ENCODE assay signal across 8 mouse cellular contexts in the genomic region with DNA sequence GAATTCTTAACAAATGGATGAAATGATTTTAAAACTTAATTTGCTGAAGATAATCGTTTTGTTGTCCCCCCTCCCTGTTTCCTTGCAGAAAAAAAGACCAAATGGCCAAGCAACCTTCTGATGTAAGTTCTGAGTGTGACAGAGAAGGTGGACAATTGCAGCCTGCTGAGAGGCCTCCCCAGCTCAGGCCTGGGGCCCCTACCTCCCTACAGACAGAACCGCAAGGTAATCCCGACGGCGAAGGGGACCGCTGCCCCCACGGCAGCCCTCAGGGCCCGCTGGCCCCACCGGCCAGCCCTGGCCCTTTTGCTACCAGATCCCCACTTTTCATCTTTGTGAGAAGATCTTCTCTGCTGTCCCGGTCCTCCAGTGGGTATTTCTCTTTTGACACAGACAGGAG. TPM values are rescaled to one million over a fixed set of nuclear protein-coding genes. Genes with fewer than 3 reads are reported as not detected.
DNase-seq lines count a peak whose midpoint lies in the region; ATAC-seq lines count a peak whose summit lies in the region.

No protein-coding gene starts in this region.

- DNase-seq in lung, adult 18-20 months, result no peak
- peak; percentile 28 for DNase-seq in limb, embryonic 11.5 days (ENCODE audit: low spot score)
- no peak for DNase-seq in right cerebral cortex, postnatal 4 days
- DNase-seq in ovary, postnatal 10 days (ENCODE audit: low spot score), result no peak
- no peak for DNase-seq in urinary bladder, postnatal 25 days (ENCODE audit: low spot score)

- H3K9ac ChIP-seq in lung, embryonic 15.5 days, result peak overlapping the region; percentile 75
- peak overlapping the region; percentile 79 for H3K9ac ChIP-seq in forebrain, embryonic 13.5 days
- peak overlapping the region; percentile 70 for H3K9ac ChIP-seq in limb, embryonic 11.5 days (ENCODE audit: low read length)
- H3K9ac ChIP-seq in neural tube, embryonic 14.5 days (replicated peaks; ENCODE audit: low read depth, low read length), result no peak overlapping the region; the same call in 1 of the 2 replicates

- peaks cover 48% of the 10 kb centered on the region for H3K4me1 ChIP-seq in lung, embryonic 15.5 days
- H3K4me1 ChIP-seq in forebrain, embryonic 13.5 days, result peaks cover 34% of the 10 kb centered on the region
- H3K4me1 ChIP-seq in limb, embryonic 11.5 days (ENCODE audit: control insufficient read depth, insufficient read depth, low read length), result peaks cover 23% of the 10 kb centered on the region
- H3K4me1 ChIP-seq in neural tube, embryonic 14.5 days (ENCODE audit: control insufficient read depth, insufficient read depth, low read length), result peaks cover 16% of the 10 kb centered on the region

- H3K27ac ChIP-seq in lung, embryonic 15.5 days, result peak overlapping the region; percentile 96
- no peak overlapping the region for H3K27ac ChIP-seq in forebrain, embryonic 13.5 days
- H3K27ac ChIP-seq in limb, embryonic 11.5 days (replicated peaks; ENCODE audit: low read depth, low read length), result no peak overlapping the region
- no peak overlapping the region for H3K27ac ChIP-seq in neural tube, embryonic 14.5 days (ENCODE audit: low read depth, low read length)

- peak overlapping the region; percentile 96 for H3K4me2 ChIP-seq in lung, embryonic 15.5 days
- H3K4me2 ChIP-seq in forebrain, embryonic 13.5 days, result peak overlapping the region; percentile 99
- peak overlapping the region; percentile 95 for H3K4me2 ChIP-seq in limb, embryonic 11.5 days (ENCODE audit: low read depth, severe bottlenecking)
- H3K4me2 ChIP-seq in neural tube, embryonic 14.5 days (ENCODE audit: low read depth, low read length), result peak overlapping the region; percentile 99

- no peaks in the 10 kb centered on the region for H3K9me3 ChIP-seq in lung, embryonic 15.5 days
- H3K9me3 ChIP-seq in forebrain, embryonic 13.5 days (replicated peaks), result no peaks in the 10 kb centered on the region
- H3K9me3 ChIP-seq in limb, embryonic 11.5 days (ENCODE audit: control insufficient read depth, low read length), result no peaks in the 10 kb centered on the region
- no peaks in the 10 kb centered on the region for H3K9me3 ChIP-seq in neural tube, embryonic 14.5 days (ENCODE audit: control insufficient read depth, low read length)

- 25% methylated on average over 10 of the region's 10 CpGs for WGBS in lung, embryonic 15.5 days
- 16% methylated on average over 10 of the region's 10 CpGs for WGBS in forebrain, embryonic 13.5 days
- 18% methylated on average over 10 of the region's 10 CpGs for WGBS in limb, embryonic 11.5 days
- 29% methylated on average over 10 of the region's 10 CpGs for WGBS in neural tube, embryonic 14.5 days

- no peak for ATAC-seq in lung, embryonic 15.5 days (ENCODE audit: borderline replicate concordance, extremely low read depth, low FRiP score, low TSS enrichment)
- no peak for ATAC-seq in forebrain, embryonic 13.5 days
- no peak for ATAC-seq in limb, embryonic 11.5 days (ENCODE audit: insufficient number of reproducible peaks, low FRiP score, low TSS enrichment, low read depth)
- no peak for ATAC-seq in neural tube, embryonic 14.5 days (ENCODE audit: low read depth)

- H3K36me3 ChIP-seq in lung, embryonic 15.5 days, result peaks cover 25% of the 10 kb centered on the region
- peaks cover 17% of the 10 kb centered on the region for H3K36me3 ChIP-seq in forebrain, embryonic 13.5 days (ENCODE audit: poor library complexity, severe bottlenecking)
- H3K36me3 ChIP-seq in limb, embryonic 11.5 days (ENCODE audit: control insufficient read depth, insufficient read depth, low read length), result peaks cover 15% of the 10 kb centered on the region; the same call in 1 of the 2 replicates
- H3K36me3 ChIP-seq in neural tube, embryonic 14.5 days (ENCODE audit: control insufficient read depth, insufficient read depth, low read length), result peaks cover 2% of the 10 kb centered on the region; the same call in 1 of the 2 replicates

- H3K4me3 ChIP-seq in lung, embryonic 15.5 days, result peak overlapping the region; percentile 70
- peak overlapping the region; percentile 66 for H3K4me3 ChIP-seq in forebrain, embryonic 13.5 days
- peak overlapping the region; percentile 73 for H3K4me3 ChIP-seq in limb, embryonic 11.5 days (ENCODE audit: low read depth, low read length)
- H3K4me3 ChIP-seq in neural tube, embryonic 14.5 days (ENCODE audit: low read depth, low read length), result peak overlapping the region; percentile 60

- H3K27me3 ChIP-seq in lung, embryonic 15.5 days, result peaks cover 12% of the 10 kb centered on the region; the same call in 1 of the 2 replicates
- peaks cover 22% of the 10 kb centered on the region for H3K27me3 ChIP-seq in forebrain, embryonic 13.5 days
- H3K27me3 ChIP-seq in limb, embryonic 11.5 days (ENCODE audit: control insufficient read depth, insufficient read depth, low read length), result peaks cover 13% of the 10 kb centered on the region
- H3K27me3 ChIP-seq in neural tube, embryonic 14.5 days (ENCODE audit: control insufficient read depth, insufficient read depth, low read length), result peaks cover 5% of the 10 kb centered on the region; the same call in 1 of the 2 replicates

RNA-seq across cellular contexts. Expression of gene Bcl2l11, which starts 2.7 kb away (rescaled TPM):
- 29.2 and 29.4 TPM in 2 replicates for polyA plus RNA-seq in lung, embryonic 15.5 days (2015; fragmentation: Nextera tagmentation; extraction: Ambion mirVana)
- 11.0 and 12.1 TPM in 2 replicates for polyA plus RNA-seq in forebrain, embryonic 13.5 days (2015; fragmentation: Nextera tagmentation; extraction: Ambion mirVana)
- polyA plus RNA-seq in limb, embryonic 11.5 days (2014; fragmentation: Nextera tagmentation; extraction: Ambion mirVana), result 21.6 and 23.4 TPM in 2 replicates
- polyA plus RNA-seq in neural tube, embryonic 14.5 days (2014; fragmentation: Nextera tagmentation; extraction: Ambion mirVana), result 11.5 and 14.0 TPM in 2 replicates
